Mouse (Mus musculus) MN1 (cell line): ENCODE data around the gene Mocs2.

Experiments
- DNase-seq: peaks from one replicate; pipeline ENCODE4 v3.0.0-alpha.2; 2016; ENCODE audit warnings: low spot score

Gene Mocs2

DNA sequence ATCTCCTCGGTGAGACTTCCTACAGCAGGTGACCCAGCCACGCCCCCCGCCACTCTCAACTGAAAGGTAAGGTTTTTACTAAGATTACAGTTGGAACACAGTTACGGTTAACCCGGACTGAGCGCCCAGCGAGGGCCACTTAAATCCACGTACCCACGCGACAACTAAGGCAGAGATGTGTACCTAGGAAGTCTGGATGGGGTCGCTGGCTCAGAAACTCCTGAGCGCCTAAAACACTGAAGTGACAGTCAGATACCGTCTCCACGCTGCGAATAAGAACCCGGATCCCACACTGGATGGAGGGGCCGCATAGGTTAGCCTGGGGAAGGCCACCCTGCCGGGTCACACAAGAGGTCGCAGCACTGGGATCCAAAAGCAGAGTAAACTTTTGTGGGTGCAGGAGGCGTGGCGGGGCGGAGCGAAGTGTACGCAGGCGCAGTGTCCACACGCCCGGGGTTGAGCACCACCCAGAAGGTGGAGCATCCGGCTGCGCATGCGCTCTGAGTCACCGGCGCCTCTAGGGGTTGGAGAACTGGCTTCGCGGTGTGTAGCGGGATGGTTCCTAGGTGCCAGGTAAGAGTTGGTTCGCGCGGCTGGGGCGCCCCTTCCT lies at the start of gene Mocs2:
Gene Mocs2, plus strand, starts transcription at position 486 of the 610 bp plus-strand sequence.
- DNase-seq: peak; percentile 97

DNA sequence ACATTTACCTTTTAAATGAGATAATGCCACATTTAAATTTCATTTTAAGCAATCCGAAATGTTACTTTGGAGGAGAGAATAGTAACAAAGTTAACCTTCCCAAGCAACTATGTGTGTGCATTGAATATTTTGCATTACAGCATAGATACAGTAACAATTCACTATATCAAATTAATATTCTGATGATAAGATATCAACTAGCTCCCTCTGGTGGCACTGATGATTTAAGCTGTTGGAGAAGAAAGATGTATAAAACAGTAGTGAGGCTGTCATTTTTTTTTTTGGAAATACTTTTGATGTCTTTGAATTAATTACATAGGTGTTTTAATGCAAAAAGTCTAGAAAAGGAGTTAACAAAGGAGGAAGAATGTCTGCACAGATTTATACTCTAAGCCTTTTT lies 26.5 kb upstream of the Mocs2 start:
- peak; percentile 40 for DNase-seq

DNA sequence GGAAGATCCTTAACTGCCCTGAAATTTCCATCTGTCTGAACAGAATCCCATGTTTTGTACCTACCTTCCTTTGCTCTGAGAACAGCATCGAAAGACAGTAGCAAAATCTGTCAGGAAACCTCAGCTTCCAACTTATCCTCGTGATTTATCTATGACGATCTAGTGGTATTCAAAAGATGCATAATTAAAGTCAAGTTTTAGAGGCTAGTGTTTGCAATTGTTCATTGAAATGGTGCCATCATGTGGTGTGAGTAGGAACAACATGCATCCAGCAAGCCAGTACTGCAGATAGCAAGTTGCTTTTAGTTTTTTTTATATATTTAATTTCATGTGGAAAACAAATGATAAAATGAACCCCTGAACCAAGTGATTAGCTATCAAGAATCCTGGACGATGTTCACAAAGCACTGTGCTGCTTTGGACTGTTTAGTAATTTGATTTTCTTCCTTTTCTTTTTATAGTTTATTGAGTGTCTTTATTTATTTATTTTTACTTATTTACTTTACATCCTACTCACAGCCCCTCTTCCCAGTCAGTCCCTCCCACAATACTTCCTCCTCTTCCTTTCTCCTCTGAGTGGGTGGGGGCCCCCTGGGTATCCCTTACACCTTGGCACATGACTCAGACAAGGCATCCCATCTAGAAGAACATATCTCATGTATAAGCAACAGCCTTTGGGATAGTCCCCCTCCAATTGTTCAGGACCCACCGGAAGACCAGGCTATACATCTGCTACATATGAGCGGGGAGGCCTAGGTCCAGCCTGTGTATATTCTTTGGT lies 24.6 kb upstream of the Mocs2 start:
- DNase-seq: peak; percentile 49

DNA sequence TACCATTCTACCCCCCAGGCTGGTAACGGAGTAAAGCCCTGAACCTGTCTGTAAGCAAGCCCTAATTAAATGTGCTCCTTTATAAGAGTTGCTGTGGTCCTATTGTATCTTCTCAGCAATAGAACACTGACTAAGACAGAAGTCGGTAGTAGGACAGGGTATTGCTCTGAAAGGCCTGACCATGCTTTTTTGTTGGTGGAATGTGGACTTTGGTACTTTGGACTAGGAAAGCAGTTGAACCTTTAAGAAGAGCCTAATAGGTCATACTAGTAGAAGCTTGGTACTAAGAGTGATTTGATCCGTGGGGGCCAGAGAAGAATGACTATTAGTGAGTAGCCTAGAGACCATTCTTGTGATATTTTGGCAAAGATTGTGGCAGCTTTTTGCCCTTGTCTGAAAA lies 16.2 kb upstream of the Mocs2 start:
- no peak for DNase-seq

DNA sequence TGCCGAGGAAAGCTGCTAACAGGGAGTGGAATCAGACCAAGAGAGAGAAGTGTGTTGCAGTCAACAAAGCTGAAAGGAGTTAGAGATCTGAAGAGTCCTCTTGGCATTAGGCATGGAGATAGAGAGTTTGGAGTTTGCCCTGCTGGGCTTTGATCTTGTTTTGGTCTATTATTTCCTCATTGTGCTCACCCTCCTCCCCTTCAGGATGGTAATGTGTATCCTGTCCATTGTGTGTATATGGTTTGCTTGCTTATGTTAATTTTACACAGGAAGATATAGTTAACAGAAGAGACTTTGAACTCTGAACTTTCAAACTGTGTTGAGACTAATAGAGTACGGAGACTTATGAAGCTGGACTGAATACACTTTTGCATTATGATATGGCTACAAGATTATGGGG lies 15.1 kb upstream of the Mocs2 start:
- no peak for DNase-seq

DNA sequence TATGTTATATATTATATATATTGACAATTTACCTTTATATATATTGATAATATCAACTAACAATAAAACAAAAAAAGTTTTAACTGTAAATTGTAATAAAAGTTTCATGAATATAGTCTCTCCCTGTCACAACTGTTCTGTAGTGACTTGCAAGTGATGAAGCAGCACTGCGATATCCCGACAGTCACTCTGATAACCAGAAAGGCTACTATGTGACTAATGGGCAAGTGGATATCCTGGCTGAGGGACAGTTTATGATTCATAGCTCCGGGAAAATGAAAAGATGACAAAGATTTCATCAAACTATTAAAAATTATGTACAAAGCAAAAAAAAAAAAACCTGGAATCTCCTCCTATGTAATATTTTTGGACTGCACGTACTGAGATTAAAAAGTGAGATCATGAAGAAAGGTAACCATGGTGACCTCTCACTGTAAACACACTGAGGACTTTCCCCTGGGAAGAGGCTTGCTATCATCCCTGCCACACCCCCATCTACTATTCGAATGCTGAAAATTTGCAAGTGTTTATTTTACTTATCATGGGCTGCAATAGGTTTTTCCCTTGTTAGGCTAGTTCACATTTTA lies 8.3 kb upstream of the Mocs2 start:
- DNase-seq: peak; percentile 33

DNA sequence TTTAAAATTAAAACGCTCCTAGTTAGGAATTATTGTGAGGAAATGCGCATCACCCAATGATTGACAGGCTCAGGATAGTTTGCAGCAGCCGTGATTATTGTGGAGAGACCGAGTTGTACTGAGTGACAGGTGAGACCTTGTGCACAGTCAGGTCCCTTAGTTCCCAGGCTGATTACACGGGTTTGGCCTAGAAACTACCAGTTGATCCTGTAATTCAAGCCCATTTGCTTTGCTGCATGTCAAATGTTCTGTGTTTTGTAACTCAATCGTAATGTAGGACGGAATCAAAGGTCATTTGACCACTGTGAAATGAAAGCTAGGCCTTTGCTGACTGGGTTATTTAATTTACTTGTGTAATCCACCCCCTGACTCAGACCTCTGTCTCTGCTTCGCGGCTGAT lies 477 bp downstream of the Mocs2 start:
- peak; percentile 49 for DNase-seq

DNA sequence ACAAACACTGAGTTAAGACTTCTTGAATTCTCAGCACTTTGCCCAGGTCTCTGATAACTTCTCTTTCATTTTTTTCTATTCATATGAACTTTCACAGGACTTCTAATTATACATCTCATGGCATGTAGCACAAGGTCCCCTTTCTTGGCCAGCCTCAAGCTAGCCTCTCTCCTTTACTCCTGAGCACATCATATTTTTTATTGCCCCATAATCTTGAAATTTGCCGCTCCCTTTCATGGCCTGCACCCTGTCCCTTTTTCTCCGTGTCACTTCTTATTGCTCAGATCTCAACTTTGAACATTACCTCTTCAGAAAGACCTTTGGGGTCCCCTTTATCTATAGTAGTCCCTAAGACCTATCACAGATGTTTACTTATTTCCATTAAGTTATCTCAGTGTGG lies 4.8 kb downstream of the Mocs2 start:
- no peak for DNase-seq

DNA sequence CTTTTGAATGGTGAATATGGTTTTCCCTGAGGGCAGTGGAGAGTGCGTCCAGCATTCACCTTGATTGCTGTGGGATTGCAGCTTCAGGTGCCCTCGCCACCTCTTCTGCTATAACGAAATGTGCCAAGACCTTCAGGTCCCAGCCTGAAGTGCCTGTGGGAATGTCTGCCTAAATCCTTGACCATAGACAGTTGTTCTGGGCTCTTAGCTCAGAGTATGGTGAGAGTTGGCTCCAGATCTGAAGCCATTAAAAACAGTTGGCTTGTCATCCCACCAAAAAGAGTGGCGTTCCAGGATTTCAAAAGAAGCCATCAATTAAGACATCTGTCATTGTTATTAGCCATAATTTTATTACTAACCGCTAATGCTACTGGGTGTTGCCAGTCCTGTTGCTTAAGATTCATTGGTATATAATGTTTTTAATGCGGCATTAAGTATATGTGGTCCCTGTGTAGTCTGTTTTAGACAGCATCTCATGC lies 7.4 kb downstream of the Mocs2 start:
- no peak for DNase-seq

DNA sequence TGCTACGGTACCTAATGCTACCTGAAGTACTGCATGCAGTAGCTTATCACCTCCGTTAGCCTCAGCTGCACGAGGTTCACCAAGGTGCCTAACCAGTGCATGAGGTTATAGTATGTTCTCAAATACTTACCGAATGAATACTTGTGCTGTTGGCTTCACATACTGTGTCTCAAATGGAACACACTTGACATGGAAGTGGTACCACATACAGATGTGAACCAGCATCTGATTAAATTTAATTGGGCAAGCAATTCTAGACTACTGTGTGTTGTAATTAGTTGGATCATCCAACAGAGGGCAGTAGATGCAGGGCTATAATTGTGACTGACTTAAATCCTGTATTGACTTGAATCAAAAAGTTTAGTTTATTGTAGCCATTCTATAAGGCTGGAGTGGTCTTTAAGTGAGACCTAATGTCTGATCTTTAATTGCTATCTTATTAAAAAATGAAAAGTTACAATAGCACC lies 13.4 kb downstream of the Mocs2 start:
- peak; percentile 69 for DNase-seq

DNA sequence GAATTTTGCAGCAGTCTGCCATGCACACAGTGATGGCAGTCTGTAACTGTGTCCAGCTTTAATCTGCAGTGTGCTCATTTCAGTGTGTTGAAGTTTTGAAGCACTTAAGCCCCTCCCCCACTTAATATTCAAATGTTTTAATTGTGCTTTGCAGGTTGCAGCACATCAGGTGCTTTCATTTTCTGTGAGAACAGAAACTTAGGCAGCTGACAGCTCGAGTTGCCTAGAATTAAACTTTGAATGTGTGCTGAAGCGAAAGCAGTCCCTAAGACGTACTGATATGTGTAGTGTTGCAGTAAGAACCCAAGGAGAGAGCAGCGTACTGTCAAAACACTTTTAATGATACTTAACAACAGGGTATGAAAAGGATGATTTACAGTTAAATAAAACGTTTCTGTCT lies 14.7 kb downstream of the Mocs2 start:
- no peak for DNase-seq

DNA sequence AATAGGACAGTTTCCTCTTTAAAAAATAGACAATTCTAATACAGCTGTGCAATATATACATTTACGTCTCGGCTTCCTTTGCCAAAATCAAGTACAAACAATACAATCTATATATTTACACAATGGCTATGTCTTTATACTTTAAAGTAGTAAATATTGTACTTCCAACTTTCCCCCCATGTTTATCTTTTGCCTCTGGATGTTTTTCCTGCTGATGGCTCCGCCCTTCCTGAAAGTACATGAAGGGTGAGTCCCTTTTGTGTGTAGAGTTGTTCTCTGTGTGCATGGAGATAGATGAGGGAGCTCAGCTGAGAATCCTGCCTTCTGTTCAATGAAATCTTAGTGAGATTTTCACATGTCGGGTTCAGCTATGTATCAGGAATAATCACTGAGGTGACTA lies 15.3 kb downstream of the Mocs2 start:
- no peak for DNase-seq

DNA sequence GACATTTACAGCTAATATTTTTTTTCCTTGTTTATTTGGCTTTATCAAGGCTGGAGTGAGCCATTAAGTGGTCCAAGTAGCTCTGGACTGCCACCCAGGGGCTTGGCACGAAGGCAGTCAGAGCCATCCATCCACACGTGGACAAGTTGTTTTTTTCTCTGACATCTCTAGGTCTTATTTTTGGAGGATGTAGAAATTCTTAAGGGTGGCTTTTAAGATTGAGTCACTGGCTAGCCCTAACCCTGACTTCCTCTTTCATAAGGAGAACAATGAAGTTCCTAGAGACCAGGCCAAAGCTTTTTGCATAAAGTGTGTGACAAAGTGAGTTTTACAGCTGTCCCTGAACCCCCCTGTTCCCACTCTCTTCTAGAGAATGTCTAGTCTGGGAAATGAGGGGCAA lies 16.5 kb downstream of the Mocs2 start:
- no peak for DNase-seq

DNA sequence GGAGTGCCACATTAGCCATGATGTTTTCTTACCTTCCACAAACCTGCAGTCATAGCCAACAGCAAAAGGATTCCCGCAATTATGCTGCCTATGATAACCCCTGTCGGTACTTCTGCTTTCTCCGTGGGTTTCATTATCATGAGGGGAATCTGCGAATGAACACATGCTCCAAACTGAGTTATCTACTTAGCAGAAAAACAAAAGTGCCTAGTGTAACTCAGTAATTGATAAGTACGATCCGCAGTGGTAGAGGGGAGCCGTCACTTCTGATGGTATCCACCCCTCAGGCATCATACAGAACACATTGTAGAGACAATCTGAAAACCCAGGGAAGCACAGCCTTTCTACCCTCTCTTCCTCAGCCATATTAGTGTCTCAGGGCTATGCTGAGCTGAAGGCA lies 19.0 kb downstream of the Mocs2 start:
- no peak for DNase-seq

DNA sequence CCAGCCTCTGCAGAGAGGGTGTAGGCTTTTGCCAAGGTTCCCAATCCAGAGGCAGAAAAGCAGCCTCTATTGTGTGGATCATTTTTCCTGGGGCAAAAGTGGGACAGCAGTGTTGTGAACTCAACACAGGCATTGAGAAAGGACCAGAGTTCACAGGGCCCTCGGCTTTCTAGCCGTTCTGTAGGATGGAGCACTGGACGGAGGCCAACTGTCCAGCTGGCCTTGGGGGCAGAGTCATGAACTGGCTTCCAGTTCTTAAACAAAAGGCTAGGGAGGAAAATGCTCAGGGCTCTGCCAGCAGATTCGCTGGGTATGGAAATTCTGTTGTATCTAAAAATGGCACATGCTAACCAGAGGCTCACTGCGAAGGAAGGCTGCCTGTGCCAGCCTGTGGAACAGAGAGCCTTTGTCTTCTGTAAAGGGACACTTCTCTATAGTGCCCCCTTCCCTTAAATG lies 20.5 kb downstream of the Mocs2 start:
- peak; percentile 47 for DNase-seq

DNA sequence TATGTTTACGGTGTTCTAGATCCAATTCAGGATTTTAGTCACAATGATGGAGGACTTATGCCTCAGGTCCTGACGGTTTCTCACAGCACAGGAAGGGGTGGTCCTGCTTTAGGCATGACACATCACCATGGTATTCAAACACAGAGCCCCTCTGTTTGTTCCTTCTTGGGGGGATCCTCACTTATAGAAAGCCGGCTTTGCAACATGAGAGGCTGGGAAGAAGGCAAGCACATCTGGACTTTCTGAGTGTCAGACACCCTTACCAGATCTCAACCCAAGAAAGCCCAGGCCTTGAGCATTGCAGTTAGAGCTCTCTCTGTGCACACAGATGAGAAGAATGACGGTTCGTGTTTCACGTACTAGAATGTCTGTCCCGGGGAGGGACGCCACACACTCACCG lies 21.1 kb downstream of the Mocs2 start:
- DNase-seq: no peak

DNA sequence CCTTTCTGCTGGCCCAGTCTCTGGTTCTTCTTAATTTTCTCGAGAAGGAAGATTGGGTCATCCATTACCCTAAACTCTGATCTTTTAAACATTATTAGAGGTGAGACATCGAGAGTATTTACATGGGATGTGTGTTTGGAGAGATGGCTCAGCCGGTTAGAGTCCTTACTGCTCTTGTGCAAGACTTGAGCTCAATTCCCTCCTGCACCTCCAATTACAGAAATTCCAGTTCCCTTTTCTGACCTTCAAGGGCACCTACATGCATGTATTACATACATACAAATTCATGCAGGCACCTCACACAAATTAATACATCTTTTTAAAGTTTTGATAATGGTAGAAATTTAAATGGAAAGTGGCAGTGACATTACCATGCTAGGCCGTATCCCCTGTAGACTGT lies 22.5 kb downstream of the Mocs2 start:
- DNase-seq: no peak

DNA sequence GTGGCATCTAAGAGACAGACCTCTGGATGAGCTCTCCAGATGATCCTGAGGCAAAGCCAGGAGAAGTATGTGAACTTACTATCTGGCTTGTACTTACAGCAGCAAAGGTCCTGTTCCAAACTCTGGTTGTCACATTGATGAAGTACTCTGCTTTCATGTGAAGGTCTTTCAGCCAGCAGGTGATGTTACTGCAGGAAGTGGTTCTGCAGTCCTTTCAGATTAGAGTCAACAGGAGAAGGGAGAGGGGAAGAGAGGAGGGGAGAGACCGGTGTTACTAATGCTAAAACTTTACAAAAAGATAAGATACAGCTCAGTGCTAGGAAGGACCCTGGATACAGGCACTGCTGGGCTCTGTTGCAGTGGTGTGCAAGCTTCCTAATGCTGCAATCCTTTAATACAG lies 25.3 kb downstream of the Mocs2 start:
- no peak for DNase-seq

DNA sequence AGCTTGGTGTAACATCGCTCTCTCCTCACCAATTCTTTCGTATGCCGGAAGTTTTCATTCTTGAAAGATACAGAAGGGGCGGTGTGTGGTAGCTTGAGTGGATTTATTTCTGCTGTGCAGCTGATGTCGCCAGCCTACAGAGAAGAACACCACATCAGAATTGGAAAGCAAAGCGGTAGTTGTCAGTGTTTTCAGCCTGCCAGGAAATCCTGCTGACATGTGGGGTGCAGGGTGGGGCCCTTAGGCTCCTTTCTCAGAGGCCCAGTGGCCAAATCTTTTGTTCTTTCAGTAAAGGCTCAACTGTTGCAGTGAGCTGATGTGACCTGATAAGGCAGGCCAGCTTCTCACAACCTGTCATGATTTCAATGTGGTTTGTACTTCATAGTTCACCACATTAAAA lies 27.8 kb downstream of the Mocs2 start:
- DNase-seq: no peak

DNA sequence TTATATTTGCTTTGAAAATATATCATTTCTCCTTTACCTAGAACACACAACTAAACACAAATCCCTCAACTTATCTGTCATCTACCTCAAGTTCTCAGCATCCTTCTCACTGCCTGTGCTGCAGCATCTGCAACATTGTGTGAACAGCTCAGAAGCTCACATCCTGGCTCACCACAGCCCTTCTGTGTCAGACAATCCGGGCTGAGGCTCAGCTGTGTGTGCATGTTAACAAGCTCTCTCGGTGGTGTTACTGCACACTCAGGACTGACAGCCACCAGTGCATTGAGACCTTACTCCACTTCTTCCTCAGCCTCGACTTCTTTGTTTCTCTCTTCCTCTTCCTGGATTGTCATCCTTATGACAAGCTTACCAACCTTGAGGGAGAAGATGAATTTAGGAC lies 30.9 kb downstream of the Mocs2 start:
- no peak for DNase-seq

DNA sequence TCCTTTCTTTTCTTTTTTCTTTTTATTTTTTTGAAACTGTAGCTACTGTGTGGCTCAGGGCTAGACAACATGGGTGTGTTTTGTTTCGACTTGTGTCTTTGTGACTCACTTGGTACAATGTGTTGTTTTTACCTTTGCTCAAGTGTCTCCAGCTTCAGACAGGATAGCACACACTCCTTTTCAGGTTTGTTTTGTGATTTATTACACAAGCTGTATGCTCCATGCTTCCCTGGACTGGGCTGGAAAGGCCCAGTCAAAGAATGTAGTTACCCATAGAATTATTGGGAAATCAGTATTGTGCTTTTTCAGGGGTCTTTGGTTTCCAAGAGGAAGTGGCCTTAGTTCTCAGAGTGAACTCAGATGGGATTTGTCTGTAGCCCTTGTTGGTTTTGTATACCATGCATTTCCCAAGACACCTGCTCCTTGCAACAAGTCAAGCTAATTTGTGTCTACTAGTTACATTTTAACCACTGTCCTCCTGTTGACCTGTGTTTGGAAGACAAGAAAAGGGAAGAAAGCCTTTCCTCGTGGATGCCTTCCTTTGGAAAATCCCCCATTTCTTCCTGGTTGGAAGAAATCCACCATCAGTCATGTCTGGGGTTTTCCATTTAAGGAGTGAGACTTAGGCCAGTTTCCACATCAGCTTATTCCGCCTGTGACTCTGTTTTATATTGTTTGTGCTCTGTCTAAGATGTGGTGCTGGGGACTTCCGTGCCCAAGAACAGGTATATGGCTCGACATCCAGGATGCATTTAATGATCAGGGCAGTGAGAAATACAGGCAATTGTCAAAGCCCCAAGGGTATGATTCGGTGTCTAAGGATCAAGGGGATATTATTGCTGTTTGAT lies 34.5 kb downstream of the Mocs2 start:
- DNase-seq: no peak

DNA sequence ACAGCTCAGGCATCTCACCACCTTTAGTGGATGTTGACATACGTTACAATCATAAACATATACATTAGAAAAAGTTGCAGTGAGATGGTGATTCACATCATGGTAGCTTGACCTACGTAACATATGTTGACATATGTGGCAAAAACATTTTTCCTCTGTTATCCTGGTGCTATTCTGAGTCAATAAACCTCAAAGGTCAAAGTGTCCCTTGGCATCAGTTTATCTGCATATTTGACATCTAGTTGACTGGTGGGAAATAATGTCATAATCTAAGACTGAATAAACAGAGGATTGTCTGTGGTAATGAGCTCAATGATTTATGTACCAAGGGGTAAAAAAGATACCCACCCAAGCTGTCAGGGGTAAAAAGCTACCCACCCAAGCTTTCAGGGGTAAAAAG lies 35.1 kb downstream of the Mocs2 start:
- DNase-seq: no peak
